Mouse (Mus musculus) MEL (cell line): ENCODE measurements around the gene Tmem132b. TPM values are rescaled to one million over a fixed set of nuclear protein-coding genes. Genes with fewer than 3 reads are reported as not detected.

Experiments
- DNase-seq: peaks from one replicate; pipeline ENCODE4 v3.0.0; 2011; ENCODE audit warnings: low read depth, low spot score
- H3K27ac ChIP-seq: 2 replicates; pipeline ENCODE4 v1.5.1; 2012; ENCODE audit warnings: low read depth, mild to moderate bottlenecking, control low read depth, low read length, moderate library complexity; ENCODE audit not compliant: control insufficient read depth
- H3K27me3 ChIP-seq, 2 experiments: fragments of 150-350 bp in 1 of 2; sonication (generic) in 1 of 2; 2 replicates each; pipeline ENCODE4 v1.6.1; 2012; ENCODE audit warnings: low read length in 2 of 2, mild to moderate bottlenecking in 2 of 2, improper control_type of control experiment in 1 of 2, moderate library complexity in 1 of 2; ENCODE audit not compliant: insufficient read depth in 2 of 2, control insufficient read depth in 1 of 2
- H3K36me3 ChIP-seq, 2 experiments: 2 replicates each; pipeline ENCODE4 v1.6.1; 2012 to 2014; ENCODE audit warnings: low read length in 2 of 2, improper control_type of control experiment in 1 of 2, inconsistent platforms in 1 of 2, mild to moderate bottlenecking in 1 of 2; ENCODE audit not compliant: insufficient read depth in 2 of 2, control insufficient read depth in 1 of 2
- H3K4me1 ChIP-seq, 2 experiments: fragments of 150-350 bp in 1 of 2; sonication (generic) in 1 of 2; 2 replicates each; pipeline ENCODE4 v1.6.1; 2012; ENCODE audit warnings: low read length in 2 of 2, improper control_type of control experiment in 1 of 2, mild to moderate bottlenecking in 1 of 2; ENCODE audit not compliant: insufficient read depth in 2 of 2, control insufficient read depth in 1 of 2
- H3K4me3 ChIP-seq, 2 experiments: fragments of 150-350 bp in 1 of 2; sonication (generic) in 1 of 2; 2 replicates each; pipeline ENCODE4 v1.5.1; 2012; ENCODE audit warnings: low read depth in 2 of 2, low read length in 2 of 2, mild to moderate bottlenecking in 2 of 2, moderate library complexity in 2 of 2, control low read depth in 1 of 2, improper control_type of control experiment in 1 of 2; ENCODE audit not compliant: control insufficient read depth in 1 of 2, insufficient read depth in 1 of 2
- H3K79me2 ChIP-seq: 2 replicates; pipeline ENCODE4 v1.6.1; 2012; ENCODE audit warnings: mild to moderate bottlenecking, low read length, moderate library complexity; ENCODE audit not compliant: control insufficient read depth, poor library complexity, insufficient read depth
- H3K9ac ChIP-seq: 2 replicates; pipeline ENCODE4 v1.6.1; 2012; ENCODE audit warnings: low read depth, mild to moderate bottlenecking, control low read depth, low read length, moderate library complexity; ENCODE audit not compliant: control insufficient read depth, poor library complexity, severe bottlenecking
- H3K9me3 ChIP-seq: fragments of 150-350 bp; sonication (generic); replicated peaks from 2 replicates; pipeline ENCODE4 v1.6.1; 2012; ENCODE audit warnings: mild to moderate bottlenecking, low read length, improper control_type of control experiment, moderate library complexity; ENCODE audit not compliant: insufficient read depth
- CTCF ChIP-seq, 3 experiments: IDR thresholded peaks in 2 of 3; conservative IDR thresholded peaks in 1 of 3; 2 replicates each; pipeline ENCODE4 v1.5.1; 2011 to 2012; ENCODE audit warnings: low read length in 3 of 3, low read depth in 2 of 3, mild to moderate bottlenecking in 2 of 3, improper control_type of control experiment in 1 of 3, inconsistent platforms in 1 of 3, mixed read lengths in 1 of 3, moderate library complexity in 1 of 3; ENCODE audit not compliant: control insufficient read depth in 1 of 3, insufficient read depth in 1 of 3, poor library complexity in 1 of 3, severe bottlenecking in 1 of 3
- E2F4 ChIP-seq: IDR thresholded peaks from 2 replicates; pipeline ENCODE4 v1.6.1; 2011; ENCODE audit warnings: low read depth, low read length, improper control_type of control experiment, borderline replicate concordance
- ELF1 ChIP-seq: IDR thresholded peaks from 2 replicates; pipeline ENCODE4 v1.6.1; 2014; ENCODE audit warnings: low read depth, mild to moderate bottlenecking, inconsistent platforms, low read length, improper control_type of control experiment, moderate library complexity
- EP300 ChIP-seq, 2 experiments: IDR thresholded peaks; 2 replicates each; pipeline ENCODE4 v1.6.1; 2011; ENCODE audit warnings: improper control_type of control experiment in 2 of 2, low read length in 2 of 2, low read depth in 1 of 2, mild to moderate bottlenecking in 1 of 2
- ETS1 ChIP-seq: IDR thresholded peaks from 2 replicates; pipeline ENCODE4 v1.6.1; 2012; ENCODE audit warnings: low read depth, mild to moderate bottlenecking, inconsistent platforms, low read length, improper control_type of control experiment, moderate library complexity
- GATA1 ChIP-seq: IDR thresholded peaks from 2 replicates; pipeline ENCODE4 v1.6.1; 2011; ENCODE audit warnings: low read depth, low read length, improper control_type of control experiment
- HCFC1 ChIP-seq: IDR thresholded peaks from 2 replicates; pipeline ENCODE4 v1.6.1; 2012; ENCODE audit warnings: low read depth, mild to moderate bottlenecking, inconsistent platforms, low read length, improper control_type of control experiment, moderate library complexity
- KAT2A ChIP-seq: conservative IDR thresholded peaks from 2 replicates; pipeline ENCODE4 v1.6.1; 2012; ENCODE audit warnings: low read depth, low read length, improper control_type of control experiment, inconsistent platforms
- MAFK ChIP-seq: IDR thresholded peaks from 2 replicates; pipeline ENCODE4 v1.6.1; 2011; ENCODE audit warnings: low read depth, mild to moderate bottlenecking, low read length, improper control_type of control experiment, borderline replicate concordance
- MAX ChIP-seq: IDR thresholded peaks from 2 replicates; pipeline ENCODE4 v1.6.1; 2011; ENCODE audit warnings: low read length, improper control_type of control experiment
- MAZ ChIP-seq: IDR thresholded peaks from 2 replicates; pipeline ENCODE4 v1.6.1; 2012; ENCODE audit warnings: low read depth, mild to moderate bottlenecking, inconsistent platforms, low read length, improper control_type of control experiment
- MEF2A ChIP-seq: IDR thresholded peaks from 2 replicates; pipeline ENCODE4 v1.6.1; 2014; ENCODE audit warnings: low read depth, mild to moderate bottlenecking, inconsistent platforms, low read length, improper control_type of control experiment; ENCODE audit not compliant: poor library complexity, insufficient replicate concordance, severe bottlenecking; ENCODE audit errors: extremely low read depth
- MXI1 ChIP-seq: IDR thresholded peaks from 2 replicates; pipeline ENCODE4 v1.6.1; 2011; ENCODE audit warnings: mild to moderate bottlenecking, low read depth, low read length, improper control_type of control experiment
- MYC ChIP-seq: IDR thresholded peaks from 2 replicates; pipeline ENCODE4 v1.6.1; 2011; ENCODE audit warnings: low read depth, mild to moderate bottlenecking, low read length, improper control_type of control experiment, moderate library complexity
- NELFE ChIP-seq: IDR thresholded peaks from 2 replicates; pipeline ENCODE4 v1.6.1; 2011; ENCODE audit warnings: low read depth, low read length, improper control_type of control experiment
- NRF1 ChIP-seq: IDR thresholded peaks from 2 replicates; pipeline ENCODE4 v1.6.1; 2014; ENCODE audit warnings: low read depth, mild to moderate bottlenecking, inconsistent platforms, low read length, improper control_type of control experiment, moderate library complexity; ENCODE audit not compliant: poor library complexity, insufficient read depth, severe bottlenecking
- POLR2AphosphoS5 ChIP-seq: IDR thresholded peaks from 2 replicates; pipeline ENCODE4 v1.6.1; 2012; ENCODE audit warnings: low read depth, borderline replicate concordance, mild to moderate bottlenecking, inconsistent platforms, low read length, moderate library complexity, mixed read lengths
- RAD21 ChIP-seq: IDR thresholded peaks from 2 replicates; pipeline ENCODE4 v1.6.1; 2011; ENCODE audit warnings: mild to moderate bottlenecking, low read depth, low read length, improper control_type of control experiment
- RCOR1 ChIP-seq: IDR thresholded peaks from 2 replicates; pipeline ENCODE4 v1.6.1; 2012; ENCODE audit warnings: low read depth, mild to moderate bottlenecking, inconsistent platforms, low read length, improper control_type of control experiment
- SIN3A ChIP-seq: IDR thresholded peaks from 2 replicates; pipeline ENCODE4 v1.6.1; 2012; ENCODE audit warnings: low read length, improper control_type of control experiment, inconsistent platforms
- SMC3 ChIP-seq: IDR thresholded peaks from 2 replicates; pipeline ENCODE4 v1.6.1; 2011; ENCODE audit warnings: low read depth, low read length, improper control_type of control experiment
- TAL1 ChIP-seq: IDR thresholded peaks from 2 replicates; pipeline ENCODE4 v1.6.1; 2012; ENCODE audit warnings: mild to moderate bottlenecking, inconsistent platforms, low read length, moderate library complexity, mixed read lengths
- TBP ChIP-seq: IDR thresholded peaks from 2 replicates; pipeline ENCODE4 v1.8.0; 2011; ENCODE audit warnings: low read depth, low read length, improper control_type of control experiment
- USF1 ChIP-seq: IDR thresholded peaks from 2 replicates; pipeline ENCODE4 v1.6.1; 2014; ENCODE audit warnings: low read depth, mild to moderate bottlenecking, inconsistent platforms, low read length, improper control_type of control experiment, moderate library complexity
- USF2 ChIP-seq, 2 experiments: IDR thresholded peaks; 2 replicates each; pipeline ENCODE4 v1.6.1; 2011 to 2012; ENCODE audit warnings: improper control_type of control experiment in 2 of 2, low read length in 2 of 2, borderline replicate concordance in 1 of 2, inconsistent platforms in 1 of 2, low read depth in 1 of 2, mild to moderate bottlenecking in 1 of 2; ENCODE audit not compliant: insufficient read depth in 1 of 2
- ZMIZ1 ChIP-seq: IDR thresholded peaks from 2 replicates; pipeline ENCODE4 v1.6.1; 2012; ENCODE audit warnings: low read depth, mild to moderate bottlenecking, inconsistent platforms, low read length, improper control_type of control experiment, moderate library complexity
- ZNF384 ChIP-seq: IDR thresholded peaks from 2 replicates; pipeline ENCODE4 v1.6.1; 2012; ENCODE audit warnings: low read depth, mild to moderate bottlenecking, inconsistent platforms, low read length, improper control_type of control experiment
- polyA plus RNA-seq, 2 experiments: library from polyadenylated mRNA; stranded (reverse) in 1 of 2; unstranded in 1 of 2; fragments of >175 nt in 1 of 2; fragments of >200 nt in 1 of 2; gene quantifications; 2 replicates each; pipeline versions ENCODE4 v1.2.1 to v1.2.4; 2012; ENCODE audit warnings: low replicate concordance in 2 of 2, low read depth in 1 of 2; ENCODE audit not compliant: insufficient read length in 2 of 2, insufficient read depth in 1 of 2, missing spikeins in 1 of 2
- total RNA-seq: library from RNA; depleted of rRNA; stranded (reverse); fragments of 300-350 nt; gene quantifications from 2 replicates; pipeline ENCODE4 v1.2.3, GENCODE M21; 2012

Tmem132b gene
- total and polyA plus RNA-seq, 3 experiments = not detected

GRCm38 (mm10) chr5:125658959-125659749 is 127.6 kb downstream of the Tmem132b start:
- H3K4me3 ChIP-seq = no peak overlapping the region
- TF ChIP-seq GATA1 = no peak
- no peak for TF ChIP-seq EP300 (IDR thresholded peaks at IDR 0.05; ENCODE audit: low read depth in 1 of 2, low read length in 2 of 2)
- TF ChIP-seq RCOR1 = no peak
- TF ChIP-seq ZMIZ1 = no peak
- TF ChIP-seq CTCF (IDR thresholded peaks at IDR 0.05 in 2 of 3, conservative IDR thresholded peaks at IDR 0.05 in 1 of 3; ENCODE audit: control insufficient read depth in 1 of 3, insufficient read depth in 1 of 3, low read depth in 2 of 3, low read length in 3 of 3, poor library complexity in 1 of 3, severe bottlenecking in 1 of 3) = no peak
- no peak for TF ChIP-seq RAD21
- no peak for TF ChIP-seq ELF1
- TF ChIP-seq MEF2A = no peak
- no peak for TF ChIP-seq USF1
- no peak for TF ChIP-seq TAL1
- no peak for TF ChIP-seq NELFE
- TF ChIP-seq ZNF384 = no peak
- TF ChIP-seq TBP = no peak
- TF ChIP-seq NRF1 = no peak
- no peak for TF ChIP-seq MAZ
- TF ChIP-seq, all 39 proteins: peak for 0
- Histone ChIP-seq H3K4me1 (no peaks in the 10 kb centered on the region), H3K27me3 (no peaks in the 10 kb centered on the region), H3K9ac (no peak overlapping the region), H3K27ac (no peak overlapping the region), H3K9me3 (no peaks in the 10 kb centered on the region), H3K36me3 (no peaks in the 10 kb centered on the region), H3K79me2 (no peaks in the 10 kb centered on the region)
- no peak for DNase-seq

- Histone ChIP-seq H3K27me3 (no peaks in the 10 kb centered on the region), H3K9me3 (no peaks in the 10 kb centered on the region), H3K4me1 (no peaks in the 10 kb centered on the region), H3K36me3 (no peaks in the 10 kb centered on the region), H3K9ac (no peak overlapping the region), H3K27ac (no peak overlapping the region), H3K79me2 (no peaks in the 10 kb centered on the region), H3K4me3 (no peak overlapping the region)
- no peak for DNase-seq
- no peak for TF ChIP-seq ETS1
- TF ChIP-seq RCOR1 = no peak
- TF ChIP-seq SIN3A = no peak
- no peak for TF ChIP-seq KAT2A
- TF ChIP-seq CTCF (IDR thresholded peaks at IDR 0.05 in 2 of 3, conservative IDR thresholded peaks at IDR 0.05 in 1 of 3; ENCODE audit: control insufficient read depth in 1 of 3, insufficient read depth in 1 of 3, low read depth in 2 of 3, low read length in 3 of 3, poor library complexity in 1 of 3, severe bottlenecking in 1 of 3) = no peak
- no peak for TF ChIP-seq MAZ
- TF ChIP-seq HCFC1 = no peak
- no peak for TF ChIP-seq SMC3
- no peak for TF ChIP-seq E2F4
- TF ChIP-seq MAX = no peak
- TF ChIP-seq TAL1 = no peak
- no peak for TF ChIP-seq USF1
- TF ChIP-seq MYC = no peak
- no peak for TF ChIP-seq ZNF384
- no peak for TF ChIP-seq MXI1
- no peak for TF ChIP-seq GATA1
- no peak for TF ChIP-seq USF2 (IDR thresholded peaks at IDR 0.05; ENCODE audit: borderline replicate concordance in 1 of 2, insufficient read depth in 1 of 2, low read depth in 1 of 2, low read length in 2 of 2)
- no peak for TF ChIP-seq ELF1
- TF ChIP-seq MAFK = no peak
- TF ChIP-seq POLR2AphosphoS5 = no peak
Observed at GRCm38 (mm10) chr5:125675623-125676022, 144.0 kb downstream of the Tmem132b start.
